Mouse (Mus musculus): Measurements from ENCODE around the gene Wdr62. TPM values are rescaled to one million over a fixed set of nuclear protein-coding genes. Genes with fewer than 3 reads are reported as not detected.

The Wdr62 gene
- polyA plus RNA-seq, 1 experiment from 2014 or later = 18.0 TPM

- H3K4me3 ChIP-seq = 0 out of 2 replicates have a peak overlapping the region, but pooled peaks have one; percentile 45
- peaks cover 33% of the 10 kb centered on the region for H3K36me3 ChIP-seq
- 79% methylated on average over 13 of the region's 13 CpGs for WGBS
- H3K27ac ChIP-seq (replicated peaks) = no peak overlapping the region
- H3K9me3 ChIP-seq (replicated peaks) = no peaks in the 10 kb centered on the region
- H3K27me3 ChIP-seq (ENCODE audit: low read depth, poor library complexity, severe bottlenecking) = no peaks in the 10 kb centered on the region
- DNase-seq (ENCODE audit: low spot score) = no peak
- peaks cover 14% of the 10 kb centered on the region for H3K4me1 ChIP-seq
Observed at GRCm38 (mm10) chr7:30315559-30316529, 35.6 kb upstream of the Wdr62 start.

DNA sequence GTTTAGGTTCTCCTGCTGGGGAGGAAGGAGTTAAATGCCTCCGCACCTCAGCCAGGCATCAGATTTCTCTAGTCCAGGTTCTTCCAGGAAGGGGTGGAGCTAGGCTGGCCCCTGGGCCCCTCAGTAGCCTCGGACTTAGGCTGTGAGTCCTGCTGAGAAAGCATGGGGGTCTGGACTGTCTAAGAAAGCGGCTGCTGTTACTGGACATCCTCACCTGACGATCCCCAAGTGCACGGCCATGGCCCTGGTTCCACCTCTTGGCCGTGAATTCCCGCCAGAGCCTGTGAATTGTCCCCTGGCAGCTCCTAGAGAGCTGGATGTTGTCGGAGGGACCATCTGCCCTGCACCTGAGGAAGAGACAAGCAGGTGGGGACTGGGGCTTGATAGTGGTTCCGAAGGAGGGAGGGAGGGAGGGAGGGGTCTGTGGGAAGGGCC lies 34.5 kb upstream of the Wdr62 start, which contains the start of gene Syne4:
TSS of gene Syne4 (plus strand) at position 87 of the 435 bp plus-strand sequence.
- Histone ChIP-seq H3K27ac (replicated peaks) (peak within 1 kb of the TSS; percentile 39), H3K36me3 (peaks cover 41% of the 10 kb centered on the region), H3K27me3 (ENCODE audit: low read depth, poor library complexity, severe bottlenecking) (no peaks in the 10 kb centered on the region), H3K4me1 (peaks cover 19% of the 10 kb centered on the region), H3K4me3 (peak within 1 kb of the TSS; percentile 45), H3K9me3 (replicated peaks) (no peaks in the 10 kb centered on the region)
- peak; percentile 21 for DNase-seq (ENCODE audit: low spot score)
- 1% methylated on average over 9 of the region's 9 CpGs for WGBS

- DNase-seq (ENCODE audit: low spot score) = no peak
- H3K36me3 ChIP-seq = peaks cover 41% of the 10 kb centered on the region
- peaks cover 27% of the 10 kb centered on the region for H3K4me1 ChIP-seq
- no peak overlapping the region for H3K4me3 ChIP-seq
- no peaks in the 10 kb centered on the region for H3K27me3 ChIP-seq (ENCODE audit: low read depth, poor library complexity, severe bottlenecking)
- no peak overlapping the region for H3K27ac ChIP-seq (replicated peaks)
- WGBS = 47% methylated on average over 27 of the region's 27 CpGs
- no peaks in the 10 kb centered on the region for H3K9me3 ChIP-seq (replicated peaks)
Observed at GRCm38 (mm10) chr7:30313666-30314320, 33.6 kb upstream of the Wdr62 start.

DNA sequence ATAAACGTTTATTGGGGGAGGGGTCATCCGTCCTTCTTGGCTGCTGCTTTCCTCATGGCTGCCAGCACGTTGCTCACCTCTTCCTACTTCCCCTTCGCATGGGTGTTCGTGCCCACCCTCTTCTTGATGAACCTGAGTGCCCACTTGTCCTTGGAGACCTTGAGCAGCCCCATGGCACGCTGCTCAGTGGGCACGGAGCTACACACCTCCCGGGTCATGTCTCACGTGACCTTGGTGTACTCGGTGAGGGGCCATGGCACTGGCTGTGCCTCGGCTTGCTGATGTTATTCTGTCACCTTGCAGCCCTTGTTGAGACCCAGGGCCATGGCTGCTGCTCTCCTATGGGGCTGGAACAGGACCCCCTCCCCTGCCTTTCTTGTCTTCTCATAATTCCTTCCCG lies 29.9 kb upstream of the Wdr62 start:
- 90% methylated on average over 12 of the region's 12 CpGs for WGBS
- DNase-seq (ENCODE audit: low spot score) = no peak
- Histone ChIP-seq H3K27ac (replicated peaks) (no peak overlapping the region), H3K4me1 (peaks cover 34% of the 10 kb centered on the region), H3K36me3 (peaks cover 61% of the 10 kb centered on the region), H3K27me3 (ENCODE audit: low read depth, poor library complexity, severe bottlenecking) (no peaks in the 10 kb centered on the region), H3K4me3 (no peak overlapping the region), H3K9me3 (replicated peaks) (no peaks in the 10 kb centered on the region)

GRCm38 (mm10) chr7:30309395-30310129 lies 29.3 kb upstream of the Wdr62 start:
- Histone ChIP-seq H3K36me3 (peaks cover 64% of the 10 kb centered on the region), H3K27me3 (ENCODE audit: low read depth, poor library complexity, severe bottlenecking) (no peaks in the 10 kb centered on the region), H3K4me1 (peaks cover 28% of the 10 kb centered on the region), H3K9me3 (replicated peaks) (no peaks in the 10 kb centered on the region), H3K27ac (replicated peaks) (peak overlapping the region; percentile 62; the same call in 1 of the 2 replicates), H3K4me3 (peak overlapping the region; percentile 68)
- DNase-seq (ENCODE audit: low spot score) = no peak
- WGBS = 68% methylated on average over 15 of the region's 15 CpGs

GRCm38 (mm10) chr7:30308076-30309005 lies 28.1 kb upstream of the Wdr62 start, which contains the start of gene Alkbh6:
Gene Alkbh6 (plus strand): TSS chr7:30308717.
- Histone ChIP-seq H3K9me3 (replicated peaks) (no peaks in the 10 kb centered on the region), H3K27ac (replicated peaks) (peak within 1 kb of the TSS; percentile 79), H3K4me1 (peaks cover 24% of the 10 kb centered on the region), H3K36me3 (peaks cover 65% of the 10 kb centered on the region), H3K4me3 (peak within 1 kb of the TSS; percentile 68), H3K27me3 (ENCODE audit: low read depth, poor library complexity, severe bottlenecking) (no peaks in the 10 kb centered on the region)
- 4% methylated on average over 27 of the region's 27 CpGs for WGBS
- DNase-seq (ENCODE audit: low spot score) = peak; percentile 93

- no peak for DNase-seq (ENCODE audit: low spot score)
- no peaks in the 10 kb centered on the region for H3K27me3 ChIP-seq (ENCODE audit: low read depth, poor library complexity, severe bottlenecking)
- no peak overlapping the region for H3K27ac ChIP-seq (replicated peaks)
- 91% methylated on average over 16 of the region's 16 CpGs for WGBS
- no peaks in the 10 kb centered on the region for H3K9me3 ChIP-seq (replicated peaks)
- H3K4me3 ChIP-seq = no peak overlapping the region
- peaks cover 67% of the 10 kb centered on the region for H3K36me3 ChIP-seq
- H3K4me1 ChIP-seq = peaks cover 24% of the 10 kb centered on the region
Observed at GRCm38 (mm10) chr7:30306083-30306779, 26.0 kb upstream of the Wdr62 start.

- Histone ChIP-seq H3K4me1 (no peaks in the 10 kb centered on the region), H3K9me3 (replicated peaks) (no peaks in the 10 kb centered on the region), H3K36me3 (peaks cover 90% of the 10 kb centered on the region), H3K27ac (replicated peaks) (no peak overlapping the region), H3K27me3 (ENCODE audit: low read depth, poor library complexity, severe bottlenecking) (no peaks in the 10 kb centered on the region), H3K4me3 (no peak overlapping the region)
- 48% methylated on average over 3 of the region's 3 CpGs for WGBS
- DNase-seq (ENCODE audit: low spot score) = peak; percentile 37
Observed at GRCm38 (mm10) chr7:30300914-30301313, 20.7 kb upstream of the Wdr62 start.

- Histone ChIP-seq H3K4me1 (peaks cover 18% of the 10 kb centered on the region), H3K9me3 (replicated peaks) (no peaks in the 10 kb centered on the region), H3K4me3 (no peak overlapping the region), H3K36me3 (peaks cover 94% of the 10 kb centered on the region), H3K27ac (replicated peaks) (no peak overlapping the region), H3K27me3 (ENCODE audit: low read depth, poor library complexity, severe bottlenecking) (no peaks in the 10 kb centered on the region)
- WGBS = 86% methylated on average over 16 of the region's 16 CpGs
- DNase-seq (ENCODE audit: low spot score) = no peak
Observed at GRCm38 (mm10) chr7:30297266-30297665, 17.0 kb upstream of the Wdr62 start.

- Histone ChIP-seq H3K36me3 (peaks cover 89% of the 10 kb centered on the region), H3K27me3 (ENCODE audit: low read depth, poor library complexity, severe bottlenecking) (no peaks in the 10 kb centered on the region), H3K4me3 (no peak overlapping the region), H3K9me3 (replicated peaks) (no peaks in the 10 kb centered on the region), H3K27ac (replicated peaks) (no peak overlapping the region), H3K4me1 (peaks cover 22% of the 10 kb centered on the region)
- WGBS = 93% methylated on average over 15 of the region's 15 CpGs
- DNase-seq (ENCODE audit: low spot score) = no peak
Observed at GRCm38 (mm10) chr7:30296816-30297215, 16.6 kb upstream of the Wdr62 start.

GRCm38 (mm10) chr7:30295103-30295502 lies 14.9 kb upstream of the Wdr62 start:
- Histone ChIP-seq H3K36me3 (peaks cover 75% of the 10 kb centered on the region), H3K4me3 (no peak overlapping the region), H3K27me3 (ENCODE audit: low read depth, poor library complexity, severe bottlenecking) (no peaks in the 10 kb centered on the region), H3K9me3 (replicated peaks) (no peaks in the 10 kb centered on the region), H3K27ac (replicated peaks) (no peak overlapping the region), H3K4me1 (peaks cover 31% of the 10 kb centered on the region)
- 78% methylated on average over 10 of the region's 10 CpGs for WGBS
- no peak for DNase-seq (ENCODE audit: low spot score)
